Mouse (Mus musculus) limb, embryonic 14.5 days (tissue): ENCODE results near the gene 1700109H08Rik. TPM values are rescaled to one million over a fixed set of nuclear protein-coding genes. Genes with fewer than 3 reads are reported as not detected.

Experiments used
- ATAC-seq: fragments of 200-750 bp; cut with Nextera tagmentation; 2 replicates; pipeline ENCODE4 v1.8.0; 2017; ENCODE audit warnings: low read depth, moderate number of reproducible peaks, moderate TSS enrichment; ENCODE audit not compliant: low FRiP score
- DNase-seq: peaks from one replicate; pipeline ENCODE4 v3.0.0-alpha.2; 2015; ENCODE audit warnings: low spot score
- H3K27ac ChIP-seq: fragments of 300-500 bp; sonication (generic); replicated peaks from 2 replicates; pipeline ENCODE4 v1.5.1; 2014; ENCODE audit warnings: low read depth, mild to moderate bottlenecking, low read length, moderate library complexity, mixed read lengths
- H3K27me3 ChIP-seq: fragments of 300-500 bp; sonication (generic); 2 replicates; pipeline ENCODE4 v1.6.1; 2014; ENCODE audit warnings: low read length, mixed read lengths; ENCODE audit not compliant: control insufficient read depth, insufficient read depth
- H3K36me3 ChIP-seq: fragments of 300-500 bp; sonication (generic); 2 replicates; pipeline ENCODE4 v1.6.1; 2014; ENCODE audit warnings: mild to moderate bottlenecking, low read length, moderate library complexity, mixed read lengths; ENCODE audit not compliant: control insufficient read depth, insufficient read depth
- H3K4me1 ChIP-seq: fragments of 300-500 bp; sonication (generic); 2 replicates; pipeline ENCODE4 v1.6.1; 2014; ENCODE audit warnings: antibody characterized with exemption, low read length, mixed read lengths; ENCODE audit not compliant: control insufficient read depth, insufficient read depth
- H3K4me2 ChIP-seq: fragments of 300-500 bp; sonication (generic); replicated peaks from 2 replicates; pipeline ENCODE4 v1.6.1; 2014; ENCODE audit warnings: low read depth, mild to moderate bottlenecking, low read length, moderate library complexity; ENCODE audit not compliant: severe bottlenecking
- H3K4me3 ChIP-seq: fragments of 300-500 bp; sonication (generic); replicated peaks from 2 replicates; pipeline ENCODE4 v1.5.1; 2014; ENCODE audit warnings: low read length
- H3K9ac ChIP-seq: fragments of 300-500 bp; sonication (generic); 2 replicates; pipeline ENCODE4 v1.6.1; 2014; ENCODE audit warnings: mild to moderate bottlenecking, low read depth, low read length, moderate library complexity; ENCODE audit not compliant: severe bottlenecking
- H3K9me3 ChIP-seq: fragments of 300-500 bp; sonication (generic); 2 replicates; pipeline ENCODE4 v1.6.1; 2016; ENCODE audit warnings: low read length; ENCODE audit not compliant: control insufficient read depth
- POLR2A ChIP-seq: fragments of 200-500 bp; IDR thresholded peaks from 2 replicates; pipeline ENCODE4 v1.8.0; 2012; ENCODE audit warnings: inconsistent platforms, mild to moderate bottlenecking, moderate library complexity, borderline replicate concordance; ENCODE audit not compliant: insufficient read depth, insufficient read length; ENCODE audit errors: extremely low read depth
- WGBS: fragments of 180-500 bp; shearing (Covaris S2); extraction: QIAGEN DNeasy Blood & Tissue Kit; methylation state at CpG from one replicate; pipeline ENCODE4 v1.1.7; 2014; 5-methylcytosine and 5-hydroxymethylcytosine counted together
- polyA plus RNA-seq, 2 experiments: library from polyadenylated mRNA; depleted of rRNA in 1 of 2; stranded (reverse) in 1 of 2; unstranded in 1 of 2; fragments of >200 nt; fragmentation: Nextera tagmentation in 1 of 2; extraction: Ambion mirVana in 1 of 2; gene quantifications; 2 replicates each; pipeline versions ENCODE4 v1.2.1 to v1.2.3; 2012 to 2014

Gene 1700109H08Rik
- polyA plus RNA-seq, 2 experiments: 2.9 to 5.3 TPM

- ATAC-seq: no peak
- Histone ChIP-seq H3K9ac (no peak overlapping the region), H3K9me3 (no peaks in the 10 kb centered on the region), H3K36me3 (no peaks in the 10 kb centered on the region), H3K27ac (no peak overlapping the region), H3K27me3 (no peaks in the 10 kb centered on the region), H3K4me2 (no peak overlapping the region), H3K4me3 (no peak overlapping the region), H3K4me1 (peaks cover 10% of the 10 kb centered on the region; the same call in 1 of the 2 replicates)
- no peak for TF ChIP-seq POLR2A
- WGBS: 79% methylated on average over 1 of the region's 1 CpGs
- DNase-seq: no peak
These were observed 25.1 kb upstream of the 1700109H08Rik start for GRCm38 (mm10) chr5:3546226-3546625.

GRCm38 (mm10) chr5:3551481-3551880 is 19.9 kb upstream of the 1700109H08Rik start:
- no peak overlapping the region for H3K4me3 ChIP-seq
- whole genome bisulfite sequencing: 90% methylated on average over 1 of the region's 1 CpGs
- no peaks in the 10 kb centered on the region for H3K27me3 ChIP-seq
- H3K4me2 ChIP-seq: no peak overlapping the region
- ATAC-seq (no peak), DNase-seq (no peak)
- H3K9me3 ChIP-seq: no peaks in the 10 kb centered on the region
- no peak for TF ChIP-seq POLR2A
- H3K27ac ChIP-seq: no peak overlapping the region
- no peak overlapping the region for H3K9ac ChIP-seq
- peaks cover 17% of the 10 kb centered on the region for H3K36me3 ChIP-seq
- no peaks in the 10 kb centered on the region for H3K4me1 ChIP-seq

GRCm38 (mm10) chr5:3554198-3554597 is 17.2 kb upstream of the 1700109H08Rik start:
- 95% methylated on average over 2 of the region's 2 CpGs for WGBS
- no peak for TF ChIP-seq POLR2A
- Histone ChIP-seq H3K4me3 (no peak overlapping the region), H3K4me1 (no peaks in the 10 kb centered on the region), H3K9ac (no peak overlapping the region), H3K36me3 (peaks cover 38% of the 10 kb centered on the region), H3K27me3 (no peaks in the 10 kb centered on the region), H3K27ac (no peak overlapping the region), H3K9me3 (no peaks in the 10 kb centered on the region), H3K4me2 (no peak overlapping the region)
- no peak for ATAC-seq
- DNase-seq: no peak

GRCm38 (mm10) chr5:3574825-3575224 is 3.5 kb downstream of the 1700109H08Rik start:
- DNase-seq: no peak

GRCm38 (mm10) chr5:3577939-3578338 is 6.6 kb downstream of the 1700109H08Rik start:
- peaks cover 90% of the 10 kb centered on the region for H3K36me3 ChIP-seq
- no peak overlapping the region for H3K4me2 ChIP-seq
- no peak overlapping the region for H3K9ac ChIP-seq
- no peaks in the 10 kb centered on the region for H3K4me1 ChIP-seq
- no peaks in the 10 kb centered on the region for H3K9me3 ChIP-seq
- no peaks in the 10 kb centered on the region for H3K27me3 ChIP-seq
- ATAC-seq (no peak), DNase-seq (no peak)
- TF ChIP-seq POLR2A: no peak
- H3K27ac ChIP-seq: no peak overlapping the region
- no peak overlapping the region for H3K4me3 ChIP-seq
- WGBS: 92% methylated on average over 2 of the region's 2 CpGs

More at GRCm38 (mm10) chr5:3574825-3575224, 3.5 kb downstream of the 1700109H08Rik start:
- no peak for ATAC-seq
- Histone ChIP-seq H3K9me3 (no peaks in the 10 kb centered on the region), H3K27me3 (no peaks in the 10 kb centered on the region), H3K36me3 (peaks cover 96% of the 10 kb centered on the region), H3K4me2 (no peak overlapping the region), H3K27ac (no peak overlapping the region), H3K4me1 (no peaks in the 10 kb centered on the region), H3K9ac (no peak overlapping the region), H3K4me3 (no peak overlapping the region)
- 100% methylated on average over 2 of the region's 2 CpGs for WGBS
- no peak for TF ChIP-seq POLR2A

GRCm38 (mm10) chr5:3579066-3579465 is 7.7 kb downstream of the 1700109H08Rik start:
- peaks cover 91% of the 10 kb centered on the region for H3K36me3 ChIP-seq

More at GRCm38 (mm10) chr5:3579066-3579465, 7.7 kb downstream of the 1700109H08Rik start:
- H3K4me2 ChIP-seq: no peak overlapping the region
- no peak overlapping the region for H3K4me3 ChIP-seq
- 97% methylated on average over 7 of the region's 7 CpGs for WGBS
- H3K9ac ChIP-seq: no peak overlapping the region
- DNase-seq (no peak), ATAC-seq (no peak)
- H3K4me1 ChIP-seq: no peaks in the 10 kb centered on the region
- no peak for TF ChIP-seq POLR2A
- H3K27ac ChIP-seq: no peak overlapping the region
- no peaks in the 10 kb centered on the region for H3K27me3 ChIP-seq
- H3K9me3 ChIP-seq: no peaks in the 10 kb centered on the region
